Mouse (Mus musculus) forebrain, embryonic 10.5 days (tissue): ENCODE measurements around the gene Patz1. TPM values are rescaled to one million over a fixed set of nuclear protein-coding genes. Genes with fewer than 3 reads are reported as not detected.

Experiments used
- DNase-seq: peaks from one replicate; pipeline ENCODE4 v3.0.0-alpha.2; 2017; ENCODE audit warnings: low spot score; ENCODE audit errors: extremely low spot score
- H3K27ac ChIP-seq: fragments of 300-500 bp; sonication (generic); 2 replicates; pipeline ENCODE4 v1.5.1; 2016; ENCODE audit warnings: mild to moderate bottlenecking
- H3K27me3 ChIP-seq: fragments of 300-500 bp; sonication (generic); 2 replicates; pipeline ENCODE4 v1.6.1; 2016; ENCODE audit warnings: mild to moderate bottlenecking; ENCODE audit not compliant: poor library complexity, severe bottlenecking
- H3K36me3 ChIP-seq: fragments of 300-500 bp; sonication (generic); replicated peaks from 2 replicates; pipeline ENCODE4 v1.6.1; 2016; ENCODE audit warnings: mild to moderate bottlenecking, moderate library complexity
- H3K4me1 ChIP-seq: fragments of 300-500 bp; sonication (generic); 2 replicates; pipeline ENCODE4 v1.6.1; 2016
- H3K4me3 ChIP-seq: fragments of 300-500 bp; sonication (generic); 2 replicates; pipeline ENCODE4 v1.5.1; 2016; ENCODE audit warnings: mild to moderate bottlenecking, moderate library complexity
- H3K9me3 ChIP-seq: fragments of 300-500 bp; sonication (generic); 2 replicates; pipeline ENCODE4 v1.6.1; 2016; ENCODE audit warnings: mild to moderate bottlenecking, moderate library complexity
- WGBS: fragments of 180-500 bp; shearing (Covaris S2); methylation state at CpG from one replicate; pipeline ENCODE4 v1.1.7; 2016; 5-methylcytosine and 5-hydroxymethylcytosine counted together
- polyA plus RNA-seq: library from polyadenylated mRNA; unstranded; fragments of >200 nt; fragmentation: Nextera tagmentation; extraction: Ambion mirVana; gene quantifications from 2 replicates; pipeline ENCODE4 v1.2.1, GENCODE M21; 2016

The Patz1 gene
- polyA plus RNA-seq, 1 experiment from 2014 or later: 96.7 TPM

- Histone ChIP-seq H3K9me3 (peaks cover 6% of the 10 kb centered on the region; the same call in 1 of the 2 replicates), H3K27ac (no peak overlapping the region), H3K4me3 (no peak overlapping the region), H3K4me1 (no peaks in the 10 kb centered on the region), H3K36me3 (peaks cover 71% of the 10 kb centered on the region), H3K27me3 (no peaks in the 10 kb centered on the region)
- no peak for DNase-seq
- WGBS: 21% methylated on average over 2 of the region's 2 CpGs
These were observed 25.5 kb downstream of the Patz1 start for GRCm38 (mm10) chr11:3314148-3314547.

- WGBS: 91% methylated on average over 3 of the region's 3 CpGs
- DNase-seq: no peak
- Histone ChIP-seq H3K36me3 (peaks cover 39% of the 10 kb centered on the region), H3K4me1 (no peaks in the 10 kb centered on the region), H3K27me3 (no peaks in the 10 kb centered on the region), H3K4me3 (no peak overlapping the region), H3K27ac (no peak overlapping the region), H3K9me3 (peaks cover 6% of the 10 kb centered on the region; the same call in 1 of the 2 replicates)
These were observed 29.6 kb downstream of the Patz1 start for GRCm38 (mm10) chr11:3318286-3318685.

- Histone ChIP-seq H3K27ac (no peak overlapping the region), H3K4me3 (no peak overlapping the region), H3K36me3 (peaks cover 7% of the 10 kb centered on the region; the same call in 1 of the 2 replicates), H3K4me1 (peaks cover 29% of the 10 kb centered on the region), H3K27me3 (peaks cover 18% of the 10 kb centered on the region), H3K9me3 (no peaks in the 10 kb centered on the region)
- 82% methylated on average over 5 of the region's 5 CpGs for WGBS
- no peak for DNase-seq
These were observed 39.6 kb downstream of the Patz1 start for GRCm38 (mm10) chr11:3328271-3328670.

DNA sequence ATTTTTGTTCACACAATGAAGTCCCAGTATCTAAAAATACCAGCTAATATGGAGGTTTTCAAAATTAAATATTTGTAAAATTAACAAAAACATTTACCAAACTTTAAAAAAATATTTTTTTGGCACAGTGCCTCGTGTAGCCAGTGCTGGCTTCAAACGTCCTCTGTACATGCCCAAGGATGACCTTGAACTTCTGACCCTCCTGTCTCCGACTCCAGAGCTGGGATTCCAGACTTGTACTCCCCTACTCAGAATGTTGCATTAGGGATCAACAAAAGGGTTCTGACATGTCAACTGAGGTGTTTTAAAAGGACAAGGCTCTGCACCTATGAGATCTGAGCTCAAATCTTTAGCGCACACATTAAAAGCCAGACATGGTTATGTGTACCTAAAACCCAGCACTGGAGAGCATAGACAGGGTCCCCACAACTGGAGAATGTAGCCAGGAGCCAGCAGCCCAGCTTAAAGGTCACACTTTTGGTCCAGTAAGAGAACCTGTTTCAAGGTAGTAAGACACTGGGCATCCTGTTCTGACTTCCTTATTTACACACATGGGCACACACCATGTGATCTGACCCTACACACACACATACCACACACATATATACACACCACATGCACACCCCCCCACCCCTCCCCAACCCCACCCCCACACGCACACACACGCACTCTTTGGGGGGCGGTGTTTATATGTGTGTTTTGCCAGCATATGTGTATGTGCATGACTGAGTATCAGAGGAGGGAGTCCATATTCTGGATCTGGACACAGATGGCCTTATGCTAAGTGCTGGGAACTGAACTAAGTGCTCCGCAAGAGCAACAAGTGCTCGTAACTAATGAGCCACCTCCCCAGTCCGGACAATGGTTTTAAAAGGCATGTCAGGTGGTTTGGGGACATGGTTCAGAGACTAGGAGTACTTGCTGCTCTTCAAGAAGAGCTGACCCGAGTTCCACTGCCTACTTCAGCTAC, 40.4 kb downstream of the Patz1 start:
- peaks cover 6% of the 10 kb centered on the region; the same call in 1 of the 2 replicates for H3K36me3 ChIP-seq
- H3K4me3 ChIP-seq: no peak overlapping the region
- H3K9me3 ChIP-seq: no peaks in the 10 kb centered on the region
- WGBS: 83% methylated on average over 11 of the region's 11 CpGs
- H3K27ac ChIP-seq: no peak overlapping the region
- H3K4me1 ChIP-seq: peaks cover 29% of the 10 kb centered on the region
- no peak for DNase-seq
- peaks cover 21% of the 10 kb centered on the region for H3K27me3 ChIP-seq

- Histone ChIP-seq H3K9me3 (no peaks in the 10 kb centered on the region), H3K4me1 (peaks cover 31% of the 10 kb centered on the region), H3K27ac (peak within 1 kb of the TSS; percentile 85), H3K36me3 (no peaks in the 10 kb centered on the region), H3K4me3 (peak within 1 kb of the TSS; percentile 59), H3K27me3 (peaks cover 21% of the 10 kb centered on the region)
- DNase-seq: no peak
These were observed 41.3 kb downstream of the Patz1 start, which contains the start of gene Pik3ip1 for GRCm38 (mm10) chr11:3329891-3330451. TSS of gene Pik3ip1 (plus strand) at chr11:3330401.

DNA sequence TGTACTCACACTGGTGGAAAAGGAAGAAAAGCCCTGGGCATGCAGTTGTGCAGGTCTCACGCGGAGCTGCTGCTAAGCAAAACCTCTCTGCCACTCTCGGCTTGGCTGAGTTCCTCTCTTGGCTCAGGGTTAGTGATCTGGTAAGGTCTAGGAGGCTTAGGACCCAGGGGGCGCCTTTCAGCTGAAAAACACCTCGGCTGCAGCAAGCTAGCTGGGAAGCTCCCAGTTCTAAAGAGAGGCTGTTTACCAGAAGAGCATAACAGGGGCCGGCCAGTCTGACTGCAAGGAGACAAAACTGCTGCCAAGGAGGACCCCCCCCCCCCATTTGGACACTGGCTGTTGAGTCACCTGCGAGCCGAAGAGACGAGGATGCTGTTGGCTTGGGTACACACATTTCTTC, 41.9 kb downstream of the Patz1 start:
- no peaks in the 10 kb centered on the region for H3K36me3 ChIP-seq
- whole genome bisulfite sequencing: under 1% methylated on average over 9 of the region's 9 CpGs
- peaks cover 37% of the 10 kb centered on the region for H3K4me1 ChIP-seq
- H3K27me3 ChIP-seq: peaks cover 21% of the 10 kb centered on the region
- DNase-seq: peak; percentile 65
- peak overlapping the region; percentile 85 for H3K27ac ChIP-seq
- peak overlapping the region; percentile 59 for H3K4me3 ChIP-seq
- no peaks in the 10 kb centered on the region for H3K9me3 ChIP-seq

GRCm38 (mm10) chr11:3330991-3331750, 42.5 kb downstream of the Patz1 start:
- peak overlapping the region; percentile 59 for H3K4me3 ChIP-seq
- WGBS: 2% methylated on average over 14 of the region's 14 CpGs

DNA sequence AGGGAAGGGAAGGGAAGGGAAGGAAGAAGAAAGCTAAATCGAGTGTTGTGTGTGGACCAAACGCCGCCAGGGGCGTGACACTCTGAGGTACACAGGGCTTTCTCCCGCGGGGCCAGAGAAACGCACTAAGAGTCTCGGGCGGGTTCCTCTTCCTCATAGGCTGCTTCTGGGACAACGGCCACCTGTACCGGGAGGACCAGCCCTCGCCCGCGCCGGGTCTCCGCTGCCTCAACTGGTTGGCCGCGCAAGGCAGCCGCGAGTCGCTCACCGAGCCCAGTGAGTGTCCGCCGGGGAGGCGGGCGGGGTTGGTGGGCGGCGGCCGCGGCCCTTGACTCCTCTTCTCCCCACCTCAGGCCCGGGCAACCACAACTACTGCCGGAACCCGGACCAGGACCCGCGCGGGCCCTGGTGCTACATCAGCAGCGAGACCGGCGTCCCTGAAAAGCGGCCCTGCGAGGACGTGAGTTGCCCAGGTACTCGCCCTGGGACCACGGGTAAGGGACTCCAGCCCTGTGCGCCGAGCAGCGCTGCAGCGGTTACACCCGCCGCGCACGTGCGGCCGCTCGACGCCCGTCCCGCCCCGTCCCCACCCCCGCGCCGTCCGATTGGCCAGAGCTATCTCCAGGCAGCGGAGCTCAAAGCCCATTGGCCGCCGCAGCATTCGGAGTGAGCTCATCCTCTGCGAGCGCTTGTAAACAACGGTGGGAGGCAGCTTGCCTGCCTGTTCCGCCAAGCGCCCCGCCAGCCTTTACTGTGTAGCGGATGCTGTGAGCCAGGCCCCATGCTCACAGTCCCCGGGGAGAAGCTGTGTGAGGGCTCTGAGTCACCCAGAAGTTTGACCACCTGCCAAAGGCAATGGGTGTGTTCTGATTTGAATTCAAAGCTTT, 43.3 kb downstream of the Patz1 start:
- Histone ChIP-seq H3K4me1 (peaks cover 48% of the 10 kb centered on the region), H3K4me3 (peak overlapping the region; percentile 59), H3K36me3 (no peaks in the 10 kb centered on the region), H3K27ac (peak overlapping the region; percentile 85), H3K9me3 (no peaks in the 10 kb centered on the region), H3K27me3 (peaks cover 21% of the 10 kb centered on the region)
- DNase-seq: peak; percentile 95
- under 1% methylated on average over 75 of the region's 75 CpGs for WGBS

More at GRCm38 (mm10) chr11:3330991-3331750, 42.5 kb downstream of the Patz1 start:
- DNase-seq: no peak
- H3K27me3 ChIP-seq: peaks cover 21% of the 10 kb centered on the region
- no peaks in the 10 kb centered on the region for H3K9me3 ChIP-seq
- peak overlapping the region; percentile 85 for H3K27ac ChIP-seq
- peaks cover 42% of the 10 kb centered on the region for H3K4me1 ChIP-seq
- H3K36me3 ChIP-seq: no peaks in the 10 kb centered on the region

- H3K27me3 ChIP-seq: peaks cover 21% of the 10 kb centered on the region
- 0 out of 2 replicates have a peak overlapping the region, but pooled peaks have one; percentile 85 for H3K27ac ChIP-seq
- peaks cover 60% of the 10 kb centered on the region for H3K4me1 ChIP-seq
- H3K4me3 ChIP-seq: no peak overlapping the region
- no peak for DNase-seq
- no peaks in the 10 kb centered on the region for H3K36me3 ChIP-seq
- 91% methylated on average over 11 of the region's 11 CpGs for WGBS
- H3K9me3 ChIP-seq: no peaks in the 10 kb centered on the region
These were observed 44.5 kb downstream of the Patz1 start for GRCm38 (mm10) chr11:3333111-3333695.

GRCm38 (mm10) chr11:3334141-3334710, 45.6 kb downstream of the Patz1 start:
- Histone ChIP-seq H3K27ac (no peak overlapping the region), H3K36me3 (no peaks in the 10 kb centered on the region), H3K27me3 (peaks cover 21% of the 10 kb centered on the region), H3K4me3 (no peak overlapping the region), H3K9me3 (no peaks in the 10 kb centered on the region), H3K4me1 (peaks cover 60% of the 10 kb centered on the region)
- DNase-seq: no peak
- 88% methylated on average over 11 of the region's 11 CpGs for WGBS

DNA sequence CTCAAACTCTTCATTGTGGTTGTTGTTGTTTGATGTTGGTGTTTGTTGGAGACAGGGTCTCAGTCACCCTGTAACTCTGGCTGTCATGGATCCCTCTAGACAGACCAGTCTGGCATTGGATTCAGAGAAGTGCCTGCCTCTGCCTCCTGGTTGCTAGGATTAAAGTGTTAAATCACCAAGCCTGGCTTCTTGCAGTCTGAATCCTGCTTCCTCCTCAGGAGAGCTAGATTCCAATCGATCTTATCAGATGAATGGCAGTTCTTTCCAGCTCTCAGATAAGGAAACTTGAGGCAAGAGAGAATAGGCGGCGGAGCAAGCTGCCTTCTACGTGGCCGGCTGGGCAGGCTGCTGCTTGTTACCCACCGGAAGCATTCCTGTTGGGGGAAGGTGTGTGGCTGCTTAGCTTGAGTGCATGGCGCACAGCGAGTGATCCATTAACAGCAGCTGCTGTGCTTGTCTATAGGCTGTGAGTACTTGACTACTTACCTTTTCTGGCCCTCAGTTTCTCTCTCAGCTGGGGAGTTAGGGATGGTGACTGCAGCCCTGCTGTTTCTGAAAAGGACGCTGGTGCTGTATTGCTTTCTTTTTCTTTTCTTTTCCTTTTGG, 46.1 kb downstream of the Patz1 start:
- no peak overlapping the region for H3K27ac ChIP-seq
- H3K36me3 ChIP-seq: no peaks in the 10 kb centered on the region
- peaks cover 21% of the 10 kb centered on the region for H3K27me3 ChIP-seq
- 46% methylated on average over 9 of the region's 9 CpGs for WGBS
- H3K4me1 ChIP-seq: peaks cover 60% of the 10 kb centered on the region
- no peak overlapping the region for H3K4me3 ChIP-seq
- no peaks in the 10 kb centered on the region for H3K9me3 ChIP-seq
- no peak for DNase-seq
